ENCODE assay signal across 8 mouse cellular contexts in genomic region chr6:100670880-100671344, GRCm38 (mm10). TPM values are rescaled to one million over a fixed set of nuclear protein-coding genes. Genes with fewer than 3 reads are reported as not detected.
A peak's percentile ranks its signal among the peaks of the same experiment; 100 is the strongest.
DNase-seq lines count a peak whose midpoint lies in the region; ATAC-seq lines count a peak whose summit lies in the region.

Gene Shq1, minus strand, starts transcription at chr6:100671157.

- peak within 1 kb of the TSS; percentile 97 for H3K4me2 ChIP-seq in heart, embryonic 13.5 days
- peak within 1 kb of the TSS; percentile 91 for H3K4me2 ChIP-seq in liver, embryonic 12.5 days
- peak within 1 kb of the TSS; percentile 85 for H3K4me2 ChIP-seq in stomach, embryonic 15.5 days

- H3K9ac ChIP-seq in heart, embryonic 13.5 days, result peak within 1 kb of the TSS; percentile 91
- H3K9ac ChIP-seq in liver, embryonic 12.5 days, result peak within 1 kb of the TSS; percentile 88
- peak within 1 kb of the TSS; percentile 57 for H3K9ac ChIP-seq in stomach, embryonic 15.5 days

- no peaks in the 10 kb centered on the region for H3K9me3 ChIP-seq in heart, embryonic 13.5 days
- H3K9me3 ChIP-seq in liver, embryonic 12.5 days (replicated peaks), result no peaks in the 10 kb centered on the region
- no peaks in the 10 kb centered on the region for H3K9me3 ChIP-seq in stomach, embryonic 15.5 days

- DNase-seq in CD4-positive, CD25-positive, alpha-beta regulatory T cell, adult 2 months (ENCODE audit: low read depth, low spot score), result peak; percentile 96
- peak; percentile 74 for DNase-seq in fat pad, adult 2 months (ENCODE audit: extremely low read depth, low read depth, low spot score)
- DNase-seq in kidney, postnatal 10 days, result peak; percentile 94
- peak; percentile 84 to 87 for DNase-seq in natural killer cell, adult 2 months (ENCODE audit: low spot score in 2 of 2)

- no peaks in the 10 kb centered on the region for H3K36me3 ChIP-seq in heart, embryonic 13.5 days
- no peaks in the 10 kb centered on the region; the same call in 1 of the 2 replicates for H3K36me3 ChIP-seq in liver, embryonic 12.5 days
- H3K36me3 ChIP-seq in stomach, embryonic 15.5 days, result no peaks in the 10 kb centered on the region

- peak within 1 kb of the TSS; percentile 23; the same call in 1 of the 2 replicates for H3K27ac ChIP-seq in brown adipose tissue, adult 24 weeks (replicated peaks; ENCODE audit: low read depth, low read length)
- H3K27ac ChIP-seq in heart, embryonic 13.5 days (replicated peaks), result peak within 1 kb of the TSS; percentile 28
- H3K27ac ChIP-seq in liver, embryonic 12.5 days, result peak within 1 kb of the TSS; percentile 84
- 0 out of 2 replicates have a peak within 1 kb of the TSS, but pooled peaks have one; percentile 13 for H3K27ac ChIP-seq in stomach, embryonic 15.5 days

- peak within 1 kb of the TSS; percentile 87 for H3K4me3 ChIP-seq in brown adipose tissue, adult 24 weeks (ENCODE audit: insufficient read depth, low read depth, low read length)
- H3K4me3 ChIP-seq in heart, embryonic 13.5 days, result peak within 1 kb of the TSS; percentile 96
- peak within 1 kb of the TSS; percentile 94 for H3K4me3 ChIP-seq in liver, embryonic 12.5 days
- H3K4me3 ChIP-seq in stomach, embryonic 15.5 days (replicated peaks), result peak within 1 kb of the TSS; percentile 88

- no peaks in the 10 kb centered on the region for H3K27me3 ChIP-seq in heart, embryonic 13.5 days (replicated peaks)
- no peaks in the 10 kb centered on the region for H3K27me3 ChIP-seq in liver, embryonic 12.5 days (replicated peaks)
- no peaks in the 10 kb centered on the region for H3K27me3 ChIP-seq in stomach, embryonic 15.5 days (replicated peaks)

- no peaks in the 10 kb centered on the region for H3K4me1 ChIP-seq in brown adipose tissue, adult 24 weeks (ENCODE audit: control insufficient read depth, insufficient read depth, insufficient read length, low read length)
- peaks cover 22% of the 10 kb centered on the region for H3K4me1 ChIP-seq in heart, embryonic 13.5 days
- H3K4me1 ChIP-seq in liver, embryonic 12.5 days, result peaks cover 22% of the 10 kb centered on the region
- peaks cover 5% of the 10 kb centered on the region; the same call in 1 of the 2 replicates for H3K4me1 ChIP-seq in stomach, embryonic 15.5 days

- peak; percentile 58; the same call in 1 of the 2 replicates for ATAC-seq in heart, embryonic 13.5 days (ENCODE audit: extremely low read depth, insufficient number of reproducible peaks, low FRiP score, low TSS enrichment)
- peak; percentile 87 for ATAC-seq in liver, embryonic 12.5 days
- peak; percentile 93 for ATAC-seq in stomach, embryonic 15.5 days (ENCODE audit: insufficient read depth, low FRiP score, low read depth)

- under 1% methylated on average over 49 of the region's 49 CpGs for WGBS in heart, embryonic 13.5 days
- WGBS in liver, embryonic 12.5 days (ENCODE audit: insufficient replicate concordance), result under 1% methylated on average over 49 of the region's 49 CpGs
- under 1% methylated on average over 49 of the region's 49 CpGs for WGBS in stomach, embryonic 15.5 days

RNA-seq across cellular contexts. Expression of gene Shq1, which starts in this region (rescaled TPM):
- 1.2 and 1.9 TPM in 2 replicates for polyA plus RNA-seq in brown adipose tissue, adult 24 weeks (2012; ENCODE audit: insufficient read depth, insufficient read length, missing spikeins)
- polyA plus RNA-seq in heart, embryonic 13.5 days (2015; fragmentation: Nextera tagmentation; extraction: Ambion mirVana), result 10.0 and 10.7 TPM in 2 replicates
- 18.5 and 18.9 TPM in 2 replicates for polyA plus RNA-seq in liver, embryonic 12.5 days (2016; fragmentation: Nextera tagmentation; extraction: Ambion mirVana)
- polyA plus RNA-seq in stomach, embryonic 15.5 days (2015; fragmentation: Nextera tagmentation; extraction: Ambion mirVana), result 15.6 and 17.2 TPM in 2 replicates

Comparison
In these comparisons a context has a peak if more than half of its experiments do, and no peak if none do; other contexts are left out.
1. Peak in every context shown above with its lines: DNase-seq, ATAC-seq, H3K4me3 ChIP-seq and H3K27ac ChIP-seq.
2. H3K27ac ChIP-seq: peak in every context shown above with its lines; median percentile 84 in liver, embryonic 12.5 days; 28 in heart, embryonic 13.5 days; 23 in brown adipose tissue, adult 24 weeks; 13 in stomach, embryonic 15.5 days.